Mouse (Mus musculus) heart, adult 2 months (tissue): ENCODE data around the gene Zcwpw1. TPM values are rescaled to one million over a fixed set of nuclear protein-coding genes. Genes with fewer than 3 reads are reported as not detected.

Experiments
- DNase-seq, 2 experiments: peaks; one replicate each; pipeline ENCODE4 v3.0.0; 2021
- H3K27ac ChIP-seq: fragments of 200-600 bp; 2 replicates; pipeline ENCODE4 v1.8.1; 2022
- H3K27me3 ChIP-seq: fragments of 200-500 bp; 2 replicates; pipeline ENCODE4 v1.6.1; 2012; ENCODE audit warnings: mild to moderate bottlenecking, low read length, inconsistent platforms, mixed read lengths; ENCODE audit not compliant: control insufficient read depth, insufficient read depth
- H3K36me3 ChIP-seq: fragments of 200-500 bp; 2 replicates; pipeline ENCODE4 v1.6.1; 2012; ENCODE audit warnings: low read length, inconsistent platforms; ENCODE audit not compliant: control insufficient read depth, insufficient read depth
- H3K4me1 ChIP-seq: fragments of 200-500 bp; 2 replicates; pipeline ENCODE4 v1.6.1; 2011; ENCODE audit warnings: low read length; ENCODE audit not compliant: control insufficient read depth, insufficient read depth
- H3K4me3 ChIP-seq: fragments of 200-600 bp; 2 replicates; pipeline ENCODE4 v1.8.1; 2022
- H3K79me2 ChIP-seq: fragments of 200-500 bp; replicated peaks from 2 replicates; pipeline ENCODE4 v1.6.1; 2012; ENCODE audit warnings: mild to moderate bottlenecking, inconsistent platforms, low read length, moderate library complexity, mixed read lengths; ENCODE audit not compliant: control insufficient read depth, insufficient read depth
- H3K9ac ChIP-seq: fragments of 200-500 bp; 2 replicates; pipeline ENCODE4 v1.6.1; 2012; ENCODE audit warnings: low read depth, mild to moderate bottlenecking, control low read depth, inconsistent platforms, low read length, mixed read lengths
- CTCF ChIP-seq: fragments of 200-600 bp; IDR thresholded peaks from 2 replicates; pipeline ENCODE4 v1.8.1; 2022; ENCODE audit warnings: antibody characterized with exemption, mild to moderate bottlenecking, moderate library complexity
- EP300 ChIP-seq: fragments of 200-500 bp; IDR thresholded peaks from 2 replicates; pipeline ENCODE4 v1.6.1; 2011; ENCODE audit warnings: low read depth, low read length, control low read depth; ENCODE audit not compliant: insufficient read depth
- POLR2A ChIP-seq: fragments of 200-500 bp; IDR thresholded peaks from 2 replicates; pipeline ENCODE4 v1.6.1; 2011; ENCODE audit warnings: mild to moderate bottlenecking, low read depth, low read length, control low read depth; ENCODE audit not compliant: insufficient read depth
- whole genome bisulfite sequencing: fragments of 180-500 bp; shearing (Covaris S2); methylation state at CpG from one replicate; pipeline ENCODE4 v1.1.7; 2018; 5-methylcytosine and 5-hydroxymethylcytosine counted together
- intact Hi-C: fragments of 180-260 bp; cut with DNase I; formaldehyde crosslinking; loops from one replicate; pipeline ENCODE4 v1.15.1; 2025
- polyA plus RNA-seq: library from polyadenylated mRNA; depleted of rRNA; stranded (reverse); fragments of >200 nt; gene quantifications from 2 replicates; pipeline ENCODE4 v1.2.3, GENCODE M21; 2012
- total RNA-seq, 2 experiments: library from RNA; stranded (reverse); gene quantifications; 2 replicates each; pipeline ENCODE4 v1.2.3; 2021

Zcwpw1 gene
- total and polyA plus RNA-seq, 3 experiments = 0.39 to 0.52 (median 0.44) TPM

DNA sequence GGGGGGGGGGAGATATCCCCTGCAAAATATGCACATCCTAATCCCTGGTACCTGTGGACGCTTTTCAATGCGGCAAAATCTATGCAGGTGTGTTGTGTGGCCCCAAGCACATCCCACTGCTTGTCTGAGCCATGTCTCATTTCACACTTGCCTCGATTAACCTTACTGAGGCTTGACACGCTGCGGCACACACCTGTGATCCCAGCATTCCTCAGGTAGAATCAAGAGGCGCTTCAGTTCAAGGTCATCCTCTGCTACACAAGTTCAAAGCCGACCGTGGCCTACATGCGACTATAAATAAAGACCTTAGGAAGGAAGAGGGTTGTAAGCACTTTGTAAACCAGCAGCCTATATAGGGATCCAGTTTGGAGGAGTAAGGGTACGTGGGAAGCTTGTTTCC lies 45.5 kb upstream of the Zcwpw1 start:
- whole genome bisulfite sequencing = 68% methylated on average over 10 of the region's 10 CpGs
- Histone ChIP-seq H3K4me3 (no peak overlapping the region; the same call in 1 of the 2 replicates), H3K36me3 (no peaks in the 10 kb centered on the region), H3K27ac (no peak overlapping the region), H3K79me2 (no peaks in the 10 kb centered on the region), H3K27me3 (no peaks in the 10 kb centered on the region), H3K4me1 (peaks cover 1% of the 10 kb centered on the region; the same call in 1 of the 2 replicates), H3K9ac (no peak overlapping the region)
- no peak for TF ChIP-seq POLR2A
- no peak for TF ChIP-seq EP300
- TF ChIP-seq CTCF = no peak
- no peak for DNase-seq
- intact Hi-C loops = loop anchor here (5.0 kb wide), 1 partner anchor 85 kb away; no protein-coding TSS in a partner anchor

DNA sequence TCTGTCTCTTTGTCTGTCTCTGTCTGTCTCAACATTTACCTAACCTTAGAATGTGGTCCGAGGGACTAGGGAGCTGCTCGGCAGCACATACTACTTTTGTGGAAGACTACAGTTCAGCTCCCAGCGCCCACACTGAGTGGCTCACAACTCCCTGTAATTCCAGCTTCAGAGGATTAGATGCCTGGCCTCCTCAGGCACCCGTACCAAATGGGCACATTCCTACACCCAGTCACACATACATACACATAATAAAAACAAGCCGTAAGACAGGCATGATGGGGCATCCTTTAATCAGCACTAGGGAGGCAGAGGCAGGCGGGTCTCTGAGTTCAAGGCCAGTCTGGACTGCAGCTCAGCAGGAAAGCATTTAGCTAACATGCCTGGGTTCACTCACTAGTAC lies 44.8 kb upstream of the Zcwpw1 start:
- WGBS = over 99% methylated on average over 6 of the region's 6 CpGs
- no peak overlapping the region for H3K27ac ChIP-seq
- no peak overlapping the region for H3K9ac ChIP-seq
- no peaks in the 10 kb centered on the region for H3K36me3 ChIP-seq
- H3K4me1 ChIP-seq = peaks cover 1% of the 10 kb centered on the region; the same call in 1 of the 2 replicates
- no peak for DNase-seq
- no peaks in the 10 kb centered on the region for H3K27me3 ChIP-seq
- H3K79me2 ChIP-seq = no peaks in the 10 kb centered on the region
- intact Hi-C loops = loop anchor here (5.0 kb wide), 1 partner anchor 86 kb away; no protein-coding TSS in a partner anchor
- no peak overlapping the region for H3K4me3 ChIP-seq
- TF ChIP-seq CTCF (no peak), EP300 (no peak), POLR2A (no peak)

GRCm38 (mm10) chr5:137744197-137744596 lies 43.4 kb upstream of the Zcwpw1 start:
- WGBS = 79% methylated on average over 7 of the region's 7 CpGs
- no peak for TF ChIP-seq EP300
- Histone ChIP-seq H3K36me3 (0 out of 2 replicates have a peak, but pooled peaks cover under 1% of the 10 kb centered on the region), H3K27ac (no peak overlapping the region), H3K4me1 (peaks cover 6% of the 10 kb centered on the region), H3K79me2 (no peaks in the 10 kb centered on the region), H3K9ac (no peak overlapping the region), H3K4me3 (no peak overlapping the region), H3K27me3 (no peaks in the 10 kb centered on the region)
- DNase-seq = no peak
- intact Hi-C loops = loop anchor here (5.0 kb wide), 1 partner anchor 87 kb away; no protein-coding TSS in a partner anchor

- Histone ChIP-seq H3K36me3 (peaks cover 2% of the 10 kb centered on the region; the same call in 1 of the 2 replicates), H3K27me3 (no peaks in the 10 kb centered on the region), H3K4me3 (peak within 1 kb of the TSS; percentile 59), H3K27ac (peak within 1 kb of the TSS; percentile 99), H3K4me1 (peaks cover 6% of the 10 kb centered on the region), H3K79me2 (no peaks in the 10 kb centered on the region), H3K9ac (peak within 1 kb of the TSS; percentile 87)
- peak; percentile 93 to 97 for DNase-seq
- intact Hi-C loops = loop anchor here (5.0 kb wide), 2 partner anchors 213 to 233 kb away; partner anchors contain the start of genes Epo and Gnb2
- WGBS = 3% methylated on average over 28 of the region's 28 CpGs
- peak; percentile 98 for TF ChIP-seq POLR2A
- peak; percentile 94 for TF ChIP-seq EP300
- TF ChIP-seq CTCF = no peak
Observed at GRCm38 (mm10) chr5:137745214-137746171, 42.1 kb upstream of the Zcwpw1 start, which contains the start of gene Tsc22d4. Gene Tsc22d4, plus strand, starts transcription at chr5:137745730.

DNA sequence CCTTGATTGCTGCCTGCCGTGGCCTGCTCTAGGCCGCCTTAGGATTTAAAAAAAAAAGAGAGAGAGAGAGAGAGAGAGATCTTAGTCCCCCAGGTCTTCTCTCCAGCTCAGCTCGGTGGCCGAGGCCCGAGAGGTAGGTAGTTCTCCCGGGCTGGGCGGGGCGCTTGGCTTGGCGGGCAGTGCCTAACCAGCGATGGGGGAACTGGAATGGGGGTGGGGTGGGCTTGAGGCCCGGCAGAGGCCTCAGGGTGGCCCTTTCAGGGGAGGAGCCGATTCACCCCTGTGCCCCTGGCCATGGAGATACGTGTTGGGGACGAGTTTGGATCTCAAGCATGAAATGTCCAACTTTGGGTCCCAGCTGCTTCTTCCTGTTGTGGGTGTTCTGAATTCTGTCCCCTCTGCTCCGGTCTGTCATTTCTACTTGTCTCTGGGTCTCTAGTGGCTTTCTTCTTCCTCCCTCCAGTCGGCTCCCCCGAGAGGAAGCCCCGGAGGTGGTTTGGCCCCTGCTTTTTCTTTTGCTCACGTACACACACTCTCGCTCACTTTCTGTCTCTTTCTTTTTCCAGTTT lies 41.2 kb upstream of the Zcwpw1 start:
- H3K27ac ChIP-seq = peak overlapping the region; percentile 99
- peak; percentile 81 to 85 for DNase-seq
- H3K4me3 ChIP-seq = peak overlapping the region; percentile 59
- H3K4me1 ChIP-seq = peaks cover 6% of the 10 kb centered on the region
- no peaks in the 10 kb centered on the region for H3K27me3 ChIP-seq
- TF ChIP-seq CTCF (no peak), EP300 (0 out of 2 replicates have a peak, but pooled peaks have one; percentile 6), POLR2A (peak; percentile 32; the same call in 1 of the 2 replicates)
- intact Hi-C loops = loop anchor here (5.0 kb wide), 2 partner anchors 214 to 234 kb away; partner anchors contain the start of genes Epo and Gnb2
- peaks cover 2% of the 10 kb centered on the region; the same call in 1 of the 2 replicates for H3K36me3 ChIP-seq
- H3K79me2 ChIP-seq = no peaks in the 10 kb centered on the region
- WGBS = 0% methylated on average over 20 of the region's 20 CpGs
- peak overlapping the region; percentile 87 for H3K9ac ChIP-seq
